Mouse (Mus musculus) left cerebral cortex, postnatal 10 days (tissue): Measurements from ENCODE around the gene Madcam1. TPM values are rescaled to one million over a fixed set of nuclear protein-coding genes. Genes with fewer than 3 reads are reported as not detected.

Experiments
- DNase-seq, 2 experiments: peaks; one replicate each; pipeline ENCODE4 v3.0.0; 2021 to 2022; ENCODE audit warnings: low spot score in 2 of 2, mixed read lengths in 1 of 2; ENCODE audit errors: extremely low spot score in 1 of 2
- intact Hi-C: fragments of 180-260 bp; cut with DNase I; formaldehyde crosslinking; loops from one replicate; pipeline ENCODE4 v1.15.1; 2025
- total RNA-seq, 2 experiments: library from RNA; stranded (reverse); gene quantifications; 2 replicates each; pipeline ENCODE4 v1.2.3; 2021

Gene Madcam1
- total RNA-seq, 2 experiments from 2014 or later = 0.47 to 0.49 TPM

DNA sequence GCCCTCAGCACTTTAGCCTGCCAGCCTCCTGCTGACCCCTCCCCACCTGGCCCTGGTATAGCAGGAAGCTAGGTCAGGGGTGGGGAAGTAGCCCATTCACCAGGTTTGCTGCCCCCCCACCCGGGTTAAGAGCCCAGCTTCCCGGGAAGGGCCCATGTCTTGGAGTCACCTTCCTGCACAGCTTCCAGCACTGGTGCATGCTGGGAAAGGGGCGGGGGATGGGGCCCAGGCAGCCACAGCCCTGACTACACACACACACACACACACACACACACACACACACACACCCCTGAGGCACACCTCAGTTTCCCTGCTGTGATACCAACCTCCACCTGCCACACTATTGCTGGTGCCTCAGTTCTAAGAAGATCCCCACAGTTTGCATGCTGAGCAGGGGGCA lies 2.5 kb upstream of the Madcam1 start:
- intact Hi-C loops = no loop called here

DNA sequence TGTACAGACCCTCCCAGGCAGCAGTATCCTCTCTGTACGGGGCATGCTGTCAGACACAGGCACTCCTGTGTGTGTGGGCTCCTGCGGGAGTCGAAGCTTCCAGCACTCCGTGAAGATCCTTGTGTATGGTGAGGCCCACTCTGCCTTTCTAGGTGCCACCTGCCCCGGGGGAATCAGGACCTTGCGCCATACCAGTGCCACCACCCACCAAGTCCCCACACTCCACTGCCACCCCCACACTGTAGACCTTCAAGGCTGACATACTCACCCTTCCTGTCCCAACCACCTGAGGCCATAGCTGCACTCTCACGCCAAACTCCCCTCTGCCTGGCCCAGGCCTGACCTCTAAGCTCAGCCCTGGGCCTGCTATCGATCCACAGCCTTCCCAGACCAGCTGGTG lies 692 bp downstream of the Madcam1 start:
- intact Hi-C loops = no loop called here
- no peak for DNase-seq

More for the DNA sequence above, 2.5 kb upstream of the Madcam1 start:
- no peak for DNase-seq

DNA sequence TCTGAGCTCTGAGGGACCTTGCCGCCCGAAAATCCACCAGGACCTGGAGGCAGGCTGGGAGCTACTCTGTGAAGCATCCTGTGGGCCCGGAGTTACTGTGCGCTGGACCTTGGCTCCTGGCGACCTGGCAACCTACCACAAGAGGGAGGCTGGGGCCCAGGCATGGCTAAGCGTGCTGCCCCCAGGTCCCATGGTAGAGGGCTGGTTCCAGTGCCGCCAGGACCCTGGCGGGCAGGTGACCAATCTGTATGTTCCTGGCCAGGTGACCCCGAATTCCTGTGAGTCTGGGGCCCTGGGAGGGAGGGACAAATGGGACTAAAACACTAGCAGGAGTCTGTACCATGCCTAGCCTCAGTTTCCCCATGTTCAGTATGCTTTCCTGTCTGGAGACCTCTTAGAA lies 2.1 kb downstream of the Madcam1 start:
- intact Hi-C loops = no loop called here

DNA sequence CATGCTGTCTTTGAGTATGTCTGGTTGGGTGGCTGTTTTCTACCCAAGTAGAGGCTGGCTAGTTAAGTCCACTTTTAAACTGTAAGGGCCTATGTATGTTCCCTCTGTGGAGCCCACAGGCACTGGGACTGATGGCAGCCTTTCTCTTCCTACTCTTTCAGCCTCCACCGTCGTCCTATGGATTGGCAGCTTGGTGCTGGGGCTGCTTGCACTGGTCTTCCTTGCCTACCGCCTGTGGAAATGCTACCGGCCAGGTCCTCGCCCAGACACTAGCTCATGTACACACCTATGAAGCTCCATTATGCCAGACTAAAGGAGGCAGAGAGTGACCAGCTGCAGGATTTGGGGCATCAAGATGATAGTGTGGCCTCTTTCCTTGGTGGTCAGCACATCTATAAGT lies 3.7 kb downstream of the Madcam1 start:
- intact Hi-C loops = loop anchor here (2.0 kb wide), 1 partner anchor 73 kb away; no protein-coding TSS in a partner anchor
- no peak for DNase-seq

More for the DNA sequence above, 2.1 kb downstream of the Madcam1 start:
- DNase-seq = peak in 1 of 2 experiments; percentile 36

DNA sequence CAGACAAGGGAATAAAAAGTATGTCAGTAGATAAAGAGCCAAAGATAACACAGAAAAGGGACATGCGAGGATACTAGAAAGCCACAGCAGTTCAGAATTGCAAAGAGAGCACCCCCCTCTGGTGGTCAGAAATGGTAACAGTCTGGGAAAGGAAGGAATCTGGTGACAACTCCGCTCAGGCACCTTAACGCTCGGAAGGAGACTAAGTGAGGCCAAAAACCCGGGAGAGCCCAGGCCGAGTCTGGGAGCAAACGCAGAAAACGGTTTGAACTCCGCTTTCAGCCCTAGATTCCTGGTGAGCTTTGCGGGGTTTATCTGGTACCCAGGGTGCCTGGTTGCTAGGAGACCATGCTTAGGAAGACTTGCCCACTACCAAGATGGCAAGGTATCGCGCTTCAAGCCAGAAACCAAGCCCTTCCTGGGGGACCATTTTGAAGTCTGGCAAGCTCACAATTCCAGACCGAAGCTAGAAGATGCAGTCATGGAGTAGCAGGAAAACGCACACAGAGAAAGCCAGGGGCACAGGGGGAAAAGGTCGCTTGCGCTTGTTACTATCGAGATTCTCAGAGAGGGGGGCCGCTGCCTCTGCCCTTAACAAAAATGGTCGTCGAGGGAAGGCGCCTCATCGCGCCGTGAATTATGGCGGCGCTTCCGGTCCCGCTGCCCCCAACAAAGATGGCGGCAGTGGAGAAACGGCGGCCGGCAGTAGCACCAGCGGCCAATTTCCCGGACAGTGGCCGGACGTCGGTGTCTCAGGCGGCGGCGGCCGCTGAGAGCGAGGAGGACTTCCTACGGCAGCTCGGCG lies 4.6 kb downstream of the Madcam1 start, which contains the start of gene Tpgs1:
TSS of gene Tpgs1 (plus strand) at position 599 of the 805 bp plus-strand sequence.
- DNase-seq = peak; percentile 90 to 92
- intact Hi-C loops = loop anchor here (2.0 kb wide), 1 partner anchor 74 kb away; no protein-coding TSS in a partner anchor

DNA sequence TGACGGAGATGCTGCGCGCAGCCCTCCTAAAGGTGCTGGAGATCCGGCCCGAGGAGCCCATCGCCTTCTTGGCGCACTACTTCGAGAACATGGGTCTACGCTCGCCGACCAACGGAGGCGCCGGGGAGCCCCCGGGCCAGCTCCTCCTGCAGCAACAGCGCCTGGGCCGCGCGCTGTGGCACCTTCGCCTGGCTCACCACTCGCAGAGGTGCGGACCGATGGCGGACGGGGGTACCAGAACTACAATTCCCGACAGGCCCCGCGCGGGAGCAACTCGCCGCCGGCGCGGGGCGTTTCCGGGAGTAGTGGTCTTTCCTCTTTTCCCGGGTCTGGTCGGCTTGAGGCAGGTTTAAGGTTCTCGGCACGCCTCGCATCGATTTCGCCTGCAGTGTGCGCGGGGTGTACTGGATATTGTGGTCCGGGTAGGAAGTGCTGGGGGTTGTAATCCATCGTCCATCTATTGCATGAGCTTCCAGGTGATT lies 5.3 kb downstream of the Madcam1 start:
- intact Hi-C loops = loop anchor here (2.0 kb wide), 1 partner anchor 75 kb away; no protein-coding TSS in a partner anchor

DNA sequence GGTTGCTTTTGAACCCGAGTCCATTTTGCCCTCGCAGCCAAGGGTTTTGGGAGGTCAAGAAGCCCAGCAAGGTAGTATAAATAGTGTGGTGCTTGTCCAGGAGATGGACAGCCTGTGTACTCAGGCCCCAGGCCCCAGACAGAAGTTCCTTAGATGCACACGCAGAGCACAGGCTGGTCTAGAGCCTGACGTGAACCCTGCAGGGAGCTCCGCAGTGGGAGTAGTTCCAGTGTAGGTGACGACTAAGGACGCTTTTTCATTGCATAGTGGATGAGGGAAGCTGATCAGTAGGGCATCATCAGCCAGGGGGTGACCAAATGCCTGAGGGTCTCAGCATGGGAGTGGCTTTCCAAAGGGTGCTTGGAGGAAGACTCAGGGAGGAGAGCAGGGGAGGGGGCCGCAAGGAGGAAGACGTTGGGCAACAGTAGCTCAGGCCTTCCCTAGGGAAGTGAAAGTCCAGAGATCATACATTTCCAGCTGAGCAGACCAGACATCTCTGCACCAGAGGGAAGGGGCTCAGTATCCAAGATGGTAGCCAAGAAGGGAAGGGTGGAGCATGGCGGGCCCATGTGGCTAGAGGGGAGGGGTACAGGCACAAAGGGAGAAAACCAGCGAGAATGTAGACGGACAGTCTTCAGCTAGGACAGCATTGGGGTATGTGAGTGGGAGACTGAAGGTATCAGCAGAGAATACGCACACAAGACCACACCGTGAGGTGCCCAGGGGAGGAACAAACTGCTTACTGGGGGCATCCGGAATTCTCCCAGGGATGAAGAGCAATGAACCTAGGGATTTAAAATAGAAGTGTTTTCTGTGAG lies 5.9 kb downstream of the Madcam1 start:
- DNase-seq = peak in 1 of 2 experiments; percentile 37
- intact Hi-C loops = no loop called here

More for the DNA sequence above, 5.3 kb downstream of the Madcam1 start:
- DNase-seq = peak; percentile 78 to 88

DNA sequence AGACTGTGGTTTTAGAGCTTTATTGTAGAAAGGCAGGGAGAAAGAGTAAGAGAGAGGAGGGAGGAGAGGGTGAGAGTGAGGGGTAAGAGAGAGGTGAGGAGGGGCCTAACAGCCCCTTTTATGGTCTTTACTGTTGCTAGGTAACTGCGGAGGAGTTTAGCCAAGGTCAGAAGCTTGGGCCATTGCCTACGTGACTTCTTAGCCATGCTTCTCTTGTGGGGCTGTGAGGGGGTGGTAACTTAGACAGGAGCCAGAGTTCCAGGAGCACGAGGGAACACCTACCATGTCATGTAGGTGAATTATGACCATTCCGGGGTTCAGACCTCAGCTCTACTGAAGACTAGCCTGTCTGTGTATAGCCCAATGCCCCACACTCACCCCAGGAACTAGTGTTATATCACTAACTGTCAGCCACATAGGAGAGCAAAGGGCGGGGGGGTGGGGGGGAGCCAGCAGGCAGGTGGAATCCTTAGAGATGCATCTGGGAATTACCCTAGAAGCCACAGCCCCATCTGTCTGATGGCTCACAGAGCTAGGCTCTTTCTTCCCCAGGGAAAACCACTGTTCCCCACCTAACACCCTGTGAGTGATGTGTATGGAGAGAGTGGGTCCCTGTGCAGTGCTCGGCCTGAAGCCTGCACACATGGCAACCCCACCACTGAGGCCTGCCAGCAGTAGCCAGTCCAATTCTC lies 7.2 kb downstream of the Madcam1 start:
- no peak for DNase-seq
- intact Hi-C loops = no loop called here

DNA sequence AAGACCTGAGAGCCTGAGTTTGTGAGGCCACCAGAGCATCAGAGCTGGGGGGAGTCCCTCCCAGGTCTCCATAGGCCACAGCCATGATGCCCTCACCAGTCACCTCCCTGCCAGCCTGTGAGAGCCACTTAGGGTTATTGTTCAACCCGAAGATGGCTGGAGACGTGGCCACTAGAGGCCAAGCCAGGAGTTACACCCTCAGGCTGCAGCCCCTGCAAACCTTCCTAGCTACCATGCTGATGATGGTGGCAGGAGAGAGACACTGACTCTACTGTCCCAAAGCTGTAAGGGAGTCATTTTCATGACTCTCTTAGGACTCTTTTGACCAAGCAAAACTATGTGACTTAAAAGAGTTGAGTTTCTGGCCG lies 7.7 kb downstream of the Madcam1 start:
- intact Hi-C loops = no loop called here
- no peak for DNase-seq

DNA sequence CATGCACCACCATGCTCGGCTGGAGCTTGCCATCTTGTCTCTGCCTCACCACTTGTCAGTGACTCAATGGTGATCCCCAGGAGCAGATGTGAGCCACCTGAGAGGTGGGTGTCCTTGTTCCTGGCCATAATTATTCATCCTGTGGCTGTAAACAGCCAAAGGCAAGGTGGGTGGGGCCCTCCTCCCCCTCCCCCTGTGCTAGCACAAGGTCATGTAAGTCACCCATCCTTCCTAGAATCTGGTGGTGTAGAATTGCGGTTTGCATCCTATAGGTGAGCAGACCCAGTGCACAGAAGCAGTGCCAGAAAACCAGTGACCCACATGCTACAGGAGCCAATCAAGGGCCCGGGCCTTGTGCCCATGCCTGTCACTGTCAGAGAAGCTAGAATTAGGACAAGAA lies 8.7 kb downstream of the Madcam1 start:
- no peak for DNase-seq
- intact Hi-C loops = no loop called here

DNA sequence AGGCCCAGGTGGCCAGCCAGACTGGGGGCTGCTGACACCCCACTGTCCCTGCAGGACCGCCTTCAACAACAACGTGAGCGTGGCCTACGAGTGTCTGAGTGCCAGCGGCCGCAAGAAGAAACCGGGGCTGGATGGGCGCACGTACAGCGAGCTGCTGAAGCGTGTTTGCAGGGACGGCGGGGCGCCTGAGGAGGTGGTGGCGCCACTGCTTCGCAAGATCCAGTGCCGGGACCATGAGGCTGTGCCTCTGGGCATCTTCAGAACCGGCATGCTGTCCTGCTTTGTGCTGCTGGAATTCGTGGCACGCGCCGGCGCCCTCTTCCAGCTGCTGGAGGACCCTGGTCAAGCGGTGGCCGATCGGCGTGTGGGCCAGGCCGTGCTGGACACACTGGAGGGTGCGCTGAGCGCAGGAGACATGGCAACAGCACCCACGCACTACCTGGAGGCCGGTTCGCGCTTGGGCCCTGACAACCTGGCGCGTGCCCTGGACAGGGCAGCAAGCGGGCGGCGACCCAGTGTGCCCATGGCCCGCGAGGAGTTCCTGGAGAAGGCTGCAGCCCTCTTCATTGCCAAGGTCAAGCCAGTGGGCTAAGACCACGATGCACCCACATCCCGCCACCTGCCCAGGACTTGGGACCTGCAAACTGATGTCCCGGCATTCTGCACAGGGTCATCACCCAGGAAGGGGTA lies 11.1 kb downstream of the Madcam1 start:
- no peak for DNase-seq

DNA sequence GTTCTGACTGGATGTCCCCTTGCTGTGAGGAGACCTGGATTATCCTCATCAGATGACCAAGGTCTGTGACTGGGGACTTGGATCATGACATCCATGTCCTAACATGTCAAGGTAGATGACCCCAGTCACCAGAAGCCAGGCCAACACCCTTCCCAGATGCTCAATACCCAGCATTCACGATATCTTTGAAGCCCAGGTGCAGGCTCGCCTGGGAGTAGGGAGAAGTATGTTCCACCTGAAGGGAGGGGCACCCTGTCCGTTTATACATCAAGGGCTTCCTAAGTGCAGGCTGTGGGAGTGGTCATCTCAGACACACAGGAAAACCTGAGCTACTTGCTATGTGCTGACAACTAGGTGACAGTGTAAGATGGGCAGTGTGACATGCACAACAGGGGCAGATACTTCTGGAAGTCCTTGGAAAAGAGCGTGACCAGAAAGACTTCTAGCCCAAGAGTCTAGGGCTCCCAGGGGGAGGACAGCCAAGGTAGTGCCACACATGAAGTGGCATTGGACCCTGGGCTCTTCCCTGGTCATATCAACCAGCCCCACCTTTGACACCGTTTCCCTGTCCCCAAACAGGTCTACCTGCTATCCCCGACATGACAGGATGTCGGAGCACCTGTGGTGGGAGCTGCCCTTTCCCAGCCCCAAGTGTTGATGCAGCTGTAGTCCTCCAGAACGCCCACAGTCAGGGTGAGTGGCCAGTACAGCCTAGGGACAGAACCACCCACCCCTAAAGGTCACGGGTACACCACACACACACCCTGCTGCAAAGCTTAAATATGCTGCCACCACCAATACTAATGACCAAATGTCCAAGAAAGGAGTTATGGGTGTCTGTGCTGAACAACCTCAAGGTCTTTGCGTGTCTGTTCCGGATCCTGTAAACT lies 16.5 kb downstream of the Madcam1 start:
- intact Hi-C loops = no loop called here
- peak in 1 of 2 experiments; percentile 50 for DNase-seq

More for the DNA sequence above, 11.1 kb downstream of the Madcam1 start:
- intact Hi-C loops = no loop called here

DNA sequence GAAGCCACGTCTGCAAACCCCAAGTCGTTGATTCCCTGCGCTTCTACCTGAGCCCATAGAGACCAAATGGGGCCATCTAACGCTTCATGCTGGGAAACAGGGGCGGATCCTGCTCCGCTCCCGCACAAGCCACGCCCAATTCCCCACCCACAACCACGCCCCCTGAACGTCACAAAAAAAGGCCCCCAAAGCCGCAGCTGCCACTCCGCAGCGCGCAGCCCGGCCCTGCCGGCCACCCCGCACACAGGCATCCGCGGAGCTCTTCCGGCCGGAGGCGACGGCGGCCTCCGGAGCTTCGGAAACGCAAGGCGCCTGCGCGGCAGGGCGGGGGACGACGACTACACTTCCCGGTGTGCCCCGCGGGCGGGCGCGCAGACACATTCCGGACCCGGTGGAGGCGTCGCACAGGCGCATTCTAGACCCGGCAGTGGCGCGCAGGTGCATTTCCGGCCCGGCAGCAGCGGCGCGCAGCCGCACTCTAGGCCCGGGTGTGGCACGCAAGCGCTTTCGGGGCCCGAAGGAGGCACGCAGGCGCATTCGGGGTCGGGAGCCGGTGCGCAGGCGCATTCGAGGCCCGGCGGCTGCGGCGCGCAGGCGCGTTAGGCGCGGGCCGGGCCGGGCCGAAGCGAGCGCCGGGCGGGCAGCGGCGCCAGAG lies 17.4 kb downstream of the Madcam1 start, which contains the start of gene Cdc34:
TSS of gene Cdc34 (plus strand) at position 605 of the 655 bp plus-strand sequence.
- peak; percentile 99 to 100 for DNase-seq
- intact Hi-C loops = no loop called here

DNA sequence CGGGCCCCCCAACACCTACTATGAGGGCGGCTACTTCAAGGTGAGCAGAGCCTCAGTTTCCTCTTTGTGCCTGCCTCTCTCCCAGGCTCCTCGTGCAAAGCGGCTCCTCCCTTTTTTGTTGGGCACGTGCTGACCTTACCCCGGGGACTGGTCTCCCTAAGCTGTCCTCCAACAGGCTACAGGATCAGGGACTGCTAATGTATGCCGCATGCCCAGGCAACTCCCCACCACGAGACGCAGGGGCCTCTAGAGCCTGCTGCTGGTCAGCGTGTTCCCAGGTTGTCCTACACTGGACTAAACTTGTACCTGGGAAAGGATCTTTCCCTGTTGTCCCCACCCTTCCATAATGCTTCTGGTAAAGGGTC lies 18.2 kb downstream of the Madcam1 start:
- peak in 1 of 2 experiments; percentile 50 for DNase-seq
- intact Hi-C loops = no loop called here

DNA sequence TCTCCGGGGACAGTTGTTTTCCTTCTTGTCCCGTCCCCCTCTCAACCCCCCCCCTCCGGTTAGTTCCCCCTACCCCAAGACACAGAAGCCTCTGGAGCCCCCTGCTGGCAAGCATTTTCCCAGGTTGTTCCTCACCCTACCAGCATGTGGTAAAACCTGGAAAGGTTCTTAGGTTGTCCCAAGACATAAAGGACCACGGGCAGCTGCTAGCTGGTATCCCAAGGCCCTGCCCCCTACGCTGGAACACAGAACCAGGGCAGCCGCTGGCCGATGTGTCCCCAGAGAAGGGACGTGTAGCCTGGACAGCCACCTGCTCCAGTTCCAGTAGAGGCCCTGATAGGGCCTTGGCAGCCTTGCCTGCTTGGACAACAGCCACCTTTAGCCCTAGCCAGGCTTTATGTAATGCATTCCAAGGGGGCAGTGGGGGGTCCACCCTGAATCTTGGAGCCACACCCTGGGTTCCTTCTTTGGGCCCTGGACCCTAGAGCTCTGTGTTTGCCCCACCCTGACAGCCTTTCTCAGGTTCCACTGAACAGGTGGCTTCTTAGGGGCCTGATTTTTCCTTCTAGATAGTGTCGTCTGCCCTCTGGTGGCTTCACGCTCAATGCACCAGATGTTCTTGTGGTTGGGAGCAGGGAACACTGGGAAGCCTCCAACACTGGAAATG lies 18.7 kb downstream of the Madcam1 start:
- peak in 1 of 2 experiments; percentile 81 for DNase-seq
- intact Hi-C loops = no loop called here
